Mouse (Mus musculus): ENCODE results near the gene Snx4. TPM values are rescaled to one million over a fixed set of nuclear protein-coding genes. Genes with fewer than 3 reads are reported as not detected.
A peak's percentile ranks its signal among the peaks of the same experiment; 100 is the strongest.

Snx4 gene
- polyA plus RNA-seq, 1 experiment from 2014 or later = 84.4 TPM

- no peak for ATAC-seq (ENCODE audit: low FRiP score, low read depth)
- H3K36me3 ChIP-seq = peaks cover 22% of the 10 kb centered on the region
- no peak overlapping the region for H3K4me2 ChIP-seq
- H3K27me3 ChIP-seq = no peaks in the 10 kb centered on the region
- no peak overlapping the region for H3K9ac ChIP-seq
- peaks cover 7% of the 10 kb centered on the region for H3K4me1 ChIP-seq (replicated peaks)
- no peaks in the 10 kb centered on the region for H3K9me3 ChIP-seq
- no peak overlapping the region for H3K4me3 ChIP-seq
- H3K27ac ChIP-seq (replicated peaks) = no peak overlapping the region
- 80% methylated on average over 5 of the region's 5 CpGs for WGBS
Measured at GRCm38 (mm10) chr16:33246526-33246925, 4.7 kb upstream of the Snx4 start.

- Histone ChIP-seq H3K4me2 (no peak overlapping the region), H3K9me3 (no peaks in the 10 kb centered on the region), H3K27ac (replicated peaks) (no peak overlapping the region), H3K4me3 (no peak overlapping the region), H3K4me1 (replicated peaks) (peaks cover 8% of the 10 kb centered on the region), H3K36me3 (peaks cover 18% of the 10 kb centered on the region), H3K27me3 (no peaks in the 10 kb centered on the region), H3K9ac (no peak overlapping the region)
- 79% methylated on average over 2 of the region's 2 CpGs for WGBS
- no peak for ATAC-seq (ENCODE audit: low FRiP score, low read depth)
Measured at GRCm38 (mm10) chr16:33247006-33247405, 4.2 kb upstream of the Snx4 start.

DNA sequence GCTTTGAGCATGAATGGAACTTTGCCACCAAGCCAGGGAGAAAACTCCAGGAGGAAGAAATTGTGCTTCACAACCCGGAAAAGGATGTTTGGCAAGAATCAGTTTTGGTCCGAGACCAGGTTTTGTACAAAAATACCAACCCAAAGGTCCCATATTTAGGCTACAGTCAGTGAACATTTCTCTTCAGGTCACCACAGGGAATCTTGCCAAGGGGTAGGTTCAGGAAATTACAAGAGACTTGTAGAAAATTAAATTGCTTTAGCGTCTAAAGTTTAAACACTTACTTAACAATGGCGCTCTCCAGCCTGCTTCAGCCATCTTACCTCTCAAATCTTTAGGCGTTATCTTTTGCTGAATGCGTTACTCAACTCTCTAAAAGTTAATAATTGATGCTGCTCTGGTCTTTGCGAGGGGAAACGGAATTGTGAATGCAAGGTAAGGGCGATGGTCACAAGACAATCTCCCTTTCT is 556 bp upstream of the Snx4 start:
- Histone ChIP-seq H3K4me3 (peak overlapping the region; percentile 96), H3K27me3 (no peaks in the 10 kb centered on the region), H3K36me3 (peaks cover 3% of the 10 kb centered on the region; the same call in 1 of the 2 replicates), H3K9me3 (no peaks in the 10 kb centered on the region), H3K4me2 (peak overlapping the region; percentile 68), H3K4me1 (replicated peaks) (peaks cover 30% of the 10 kb centered on the region), H3K27ac (replicated peaks) (peak overlapping the region; percentile 84), H3K9ac (peak overlapping the region; percentile 96)
- 18% methylated on average over 9 of the region's 9 CpGs for WGBS
- ATAC-seq (ENCODE audit: low FRiP score, low read depth) = no peak

DNA sequence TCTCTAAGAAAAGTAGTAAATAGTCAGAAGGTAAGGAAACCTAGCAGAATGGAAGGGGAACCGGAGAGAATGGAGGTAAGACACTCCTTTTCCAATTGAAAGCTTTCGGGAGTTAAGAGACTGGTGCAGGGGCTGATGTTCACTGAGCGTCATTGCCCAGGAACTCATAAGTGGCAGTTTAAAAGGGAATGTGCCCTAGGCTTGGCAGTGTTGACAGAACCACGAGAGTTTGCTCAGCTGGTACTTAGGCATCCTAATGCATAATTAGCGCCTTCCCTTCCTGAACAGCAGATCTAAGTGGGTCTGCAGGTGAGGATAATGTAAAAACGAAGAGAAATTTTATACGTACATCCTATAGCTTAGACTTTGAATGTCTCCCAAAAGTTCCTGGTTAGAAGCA is 4.4 kb downstream of the Snx4 start:
- Histone ChIP-seq H3K9me3 (no peaks in the 10 kb centered on the region), H3K27me3 (no peaks in the 10 kb centered on the region), H3K4me3 (no peak overlapping the region), H3K27ac (replicated peaks) (no peak overlapping the region), H3K9ac (no peak overlapping the region), H3K36me3 (peaks cover 3% of the 10 kb centered on the region; the same call in 1 of the 2 replicates), H3K4me2 (no peak overlapping the region), H3K4me1 (replicated peaks) (peaks cover 27% of the 10 kb centered on the region)
- ATAC-seq (ENCODE audit: low FRiP score, low read depth) = no peak
- 82% methylated on average over 7 of the region's 7 CpGs for WGBS

DNA sequence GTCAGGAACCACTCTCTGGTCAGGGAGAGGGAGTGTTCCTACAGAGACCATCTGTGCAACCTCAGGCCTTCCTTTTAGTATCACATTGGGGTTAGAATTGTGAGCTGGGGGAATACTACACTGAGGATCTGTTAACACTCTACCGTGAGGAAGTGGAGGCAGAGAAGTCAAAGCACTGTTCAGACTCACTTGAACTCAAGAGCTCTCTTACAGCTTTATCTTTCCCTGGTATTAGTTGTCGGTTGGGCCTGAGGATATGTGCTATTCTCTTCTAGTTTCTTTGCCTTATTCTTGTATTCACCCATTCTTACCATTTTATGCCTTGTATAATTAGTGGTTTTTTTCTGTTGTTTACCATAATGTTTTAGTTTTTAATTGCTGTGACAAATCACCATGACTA is 7.3 kb downstream of the Snx4 start:
- H3K27me3 ChIP-seq = no peaks in the 10 kb centered on the region
- H3K9me3 ChIP-seq = no peaks in the 10 kb centered on the region
- no peak overlapping the region for H3K4me3 ChIP-seq
- H3K4me2 ChIP-seq = no peak overlapping the region
- H3K4me1 ChIP-seq (replicated peaks) = peaks cover 7% of the 10 kb centered on the region; the same call in 1 of the 2 replicates
- no peak overlapping the region for H3K9ac ChIP-seq
- peaks cover 1% of the 10 kb centered on the region; the same call in 1 of the 2 replicates for H3K36me3 ChIP-seq
- no peak for ATAC-seq (ENCODE audit: low FRiP score, low read depth)
- H3K27ac ChIP-seq (replicated peaks) = no peak overlapping the region
- WGBS = 94% methylated on average over 2 of the region's 2 CpGs

GRCm38 (mm10) chr16:33259824-33260223 is 8.6 kb downstream of the Snx4 start:
- Histone ChIP-seq H3K9ac (no peak overlapping the region), H3K4me2 (no peak overlapping the region), H3K36me3 (peaks cover 8% of the 10 kb centered on the region), H3K27ac (replicated peaks) (no peak overlapping the region), H3K27me3 (no peaks in the 10 kb centered on the region), H3K9me3 (no peaks in the 10 kb centered on the region), H3K4me1 (replicated peaks) (no peaks in the 10 kb centered on the region), H3K4me3 (no peak overlapping the region)
- 88% methylated on average over 3 of the region's 3 CpGs for WGBS
- ATAC-seq (ENCODE audit: low FRiP score, low read depth) = no peak

GRCm38 (mm10) chr16:33260825-33261224 is 9.6 kb downstream of the Snx4 start:
- H3K36me3 ChIP-seq = peaks cover 17% of the 10 kb centered on the region
- H3K4me2 ChIP-seq = no peak overlapping the region
- H3K4me3 ChIP-seq = no peak overlapping the region
- ATAC-seq (ENCODE audit: low FRiP score, low read depth) = no peak
- WGBS = 92% methylated on average over 8 of the region's 8 CpGs
- H3K27me3 ChIP-seq = no peaks in the 10 kb centered on the region
- no peak overlapping the region for H3K9ac ChIP-seq
- H3K4me1 ChIP-seq (replicated peaks) = no peaks in the 10 kb centered on the region
- no peak overlapping the region for H3K27ac ChIP-seq (replicated peaks)
- no peaks in the 10 kb centered on the region for H3K9me3 ChIP-seq

DNA sequence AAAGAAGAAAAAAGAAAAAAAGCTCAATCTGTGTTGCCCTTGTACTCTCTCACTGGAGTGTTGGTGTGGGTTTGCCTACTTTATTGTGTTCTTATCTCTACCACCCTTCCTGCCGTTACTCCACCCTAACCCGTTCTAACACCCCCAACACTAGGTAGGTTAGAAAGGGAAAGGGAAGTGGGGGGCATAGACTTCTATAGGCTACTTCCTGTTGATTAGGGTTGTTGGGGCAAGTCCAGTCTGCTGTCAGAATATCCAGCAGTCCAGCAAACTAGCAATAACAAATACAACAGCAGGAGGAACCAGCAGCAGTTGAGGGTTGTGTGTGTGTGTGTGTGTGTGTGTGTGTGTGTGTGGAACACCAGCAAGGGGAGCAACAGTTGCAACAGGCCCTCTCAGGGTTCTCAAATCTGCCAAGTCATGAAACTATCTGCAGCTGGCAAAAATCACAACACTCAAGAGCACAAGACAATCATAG is 10.4 kb downstream of the Snx4 start:
- Histone ChIP-seq H3K4me2 (no peak overlapping the region), H3K4me3 (no peak overlapping the region), H3K9me3 (no peaks in the 10 kb centered on the region), H3K27ac (replicated peaks) (no peak overlapping the region), H3K27me3 (no peaks in the 10 kb centered on the region), H3K36me3 (peaks cover 24% of the 10 kb centered on the region), H3K4me1 (replicated peaks) (no peaks in the 10 kb centered on the region), H3K9ac (no peak overlapping the region)
- WGBS = 93% methylated on average over 2 of the region's 2 CpGs
- no peak for ATAC-seq (ENCODE audit: low FRiP score, low read depth)

- Histone ChIP-seq H3K9ac (no peak overlapping the region), H3K27me3 (no peaks in the 10 kb centered on the region), H3K4me1 (replicated peaks) (no peaks in the 10 kb centered on the region), H3K27ac (replicated peaks) (no peak overlapping the region), H3K9me3 (no peaks in the 10 kb centered on the region), H3K4me3 (no peak overlapping the region), H3K4me2 (no peak overlapping the region), H3K36me3 (peaks cover 29% of the 10 kb centered on the region)
- ATAC-seq (ENCODE audit: low FRiP score, low read depth) = no peak
- WGBS = 85% methylated on average over 1 of the region's 1 CpGs
Measured at GRCm38 (mm10) chr16:33262096-33262495, 10.9 kb downstream of the Snx4 start.

- peaks cover 59% of the 10 kb centered on the region for H3K36me3 ChIP-seq
- no peak overlapping the region for H3K27ac ChIP-seq (replicated peaks)
- no peaks in the 10 kb centered on the region for H3K4me1 ChIP-seq (replicated peaks)
- no peak overlapping the region for H3K4me3 ChIP-seq
- ATAC-seq (ENCODE audit: low FRiP score, low read depth) = no peak
- 92% methylated on average over 9 of the region's 9 CpGs for WGBS
- H3K9me3 ChIP-seq = no peaks in the 10 kb centered on the region
- H3K9ac ChIP-seq = no peak overlapping the region
- H3K27me3 ChIP-seq = no peaks in the 10 kb centered on the region
- no peak overlapping the region for H3K4me2 ChIP-seq
Measured at GRCm38 (mm10) chr16:33267616-33268253, 16.5 kb downstream of the Snx4 start.

DNA sequence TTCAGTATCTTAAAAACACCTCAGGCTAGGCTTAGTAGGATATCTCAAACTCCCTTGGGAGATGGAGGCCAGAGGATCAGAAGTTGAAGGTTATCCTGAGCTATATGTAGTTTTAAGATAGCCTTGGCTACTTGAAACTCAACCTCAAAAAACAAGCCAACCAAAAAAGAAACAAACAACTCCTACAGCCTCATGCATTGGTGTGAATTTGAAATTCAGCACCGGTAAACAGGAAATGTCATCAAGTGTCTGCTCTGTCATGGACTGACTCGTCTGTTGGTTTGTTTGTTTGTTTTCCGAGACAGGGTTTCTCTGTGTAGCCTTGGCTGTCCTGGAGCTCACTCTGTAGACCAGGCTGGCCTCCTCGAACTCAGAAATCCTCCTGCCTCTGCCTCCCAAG is 20.6 kb downstream of the Snx4 start:
- Histone ChIP-seq H3K4me2 (no peak overlapping the region), H3K27me3 (no peaks in the 10 kb centered on the region), H3K36me3 (peaks cover 54% of the 10 kb centered on the region), H3K4me1 (replicated peaks) (no peaks in the 10 kb centered on the region), H3K27ac (replicated peaks) (no peak overlapping the region), H3K9me3 (no peaks in the 10 kb centered on the region), H3K9ac (no peak overlapping the region), H3K4me3 (no peak overlapping the region)
- 93% methylated on average over 4 of the region's 4 CpGs for WGBS
- ATAC-seq (ENCODE audit: low FRiP score, low read depth) = no peak

GRCm38 (mm10) chr16:33283079-33283478 is 31.8 kb downstream of the Snx4 start:
- Histone ChIP-seq H3K4me3 (no peak overlapping the region), H3K4me1 (replicated peaks) (no peaks in the 10 kb centered on the region), H3K4me2 (no peak overlapping the region), H3K27me3 (no peaks in the 10 kb centered on the region), H3K27ac (replicated peaks) (no peak overlapping the region), H3K36me3 (peaks cover 47% of the 10 kb centered on the region), H3K9ac (no peak overlapping the region), H3K9me3 (no peaks in the 10 kb centered on the region)
- WGBS = 88% methylated on average over 1 of the region's 1 CpGs
- no peak for ATAC-seq (ENCODE audit: low FRiP score, low read depth)

DNA sequence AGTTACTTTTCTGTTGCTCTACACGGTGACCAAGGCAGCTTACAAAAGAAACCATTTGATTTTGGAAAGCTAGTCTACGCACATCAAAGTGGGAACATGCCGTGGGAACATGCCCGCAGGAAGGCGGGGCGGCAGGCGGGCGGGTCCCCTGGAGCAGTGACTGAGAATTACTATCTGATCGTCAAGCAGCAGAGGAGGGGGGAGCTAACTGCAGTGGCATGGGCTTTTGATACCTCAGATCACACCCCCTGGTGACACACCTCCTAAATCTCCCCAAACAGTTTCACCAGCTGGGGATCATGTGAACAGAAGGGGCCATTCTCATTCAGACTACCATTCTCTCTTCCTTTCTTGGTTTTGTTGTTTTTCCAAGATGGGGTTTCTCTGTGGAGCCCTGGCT is 37.3 kb downstream of the Snx4 start:
- ATAC-seq (ENCODE audit: low FRiP score, low read depth) = no peak
- WGBS = 84% methylated on average over 9 of the region's 9 CpGs
- peaks cover 79% of the 10 kb centered on the region for H3K36me3 ChIP-seq

More for the DNA sequence above, 37.3 kb downstream of the Snx4 start:
- no peaks in the 10 kb centered on the region for H3K9me3 ChIP-seq
- no peak overlapping the region for H3K27ac ChIP-seq (replicated peaks)
- no peak overlapping the region for H3K9ac ChIP-seq
- H3K27me3 ChIP-seq = no peaks in the 10 kb centered on the region
- H3K4me1 ChIP-seq (replicated peaks) = no peaks in the 10 kb centered on the region
- H3K4me2 ChIP-seq = no peak overlapping the region
- H3K4me3 ChIP-seq = no peak overlapping the region

Measured in hindbrain, embryonic 15.5 days (tissue).